Mouse (Mus musculus): ENCODE data around the gene Gna15.

DNA sequence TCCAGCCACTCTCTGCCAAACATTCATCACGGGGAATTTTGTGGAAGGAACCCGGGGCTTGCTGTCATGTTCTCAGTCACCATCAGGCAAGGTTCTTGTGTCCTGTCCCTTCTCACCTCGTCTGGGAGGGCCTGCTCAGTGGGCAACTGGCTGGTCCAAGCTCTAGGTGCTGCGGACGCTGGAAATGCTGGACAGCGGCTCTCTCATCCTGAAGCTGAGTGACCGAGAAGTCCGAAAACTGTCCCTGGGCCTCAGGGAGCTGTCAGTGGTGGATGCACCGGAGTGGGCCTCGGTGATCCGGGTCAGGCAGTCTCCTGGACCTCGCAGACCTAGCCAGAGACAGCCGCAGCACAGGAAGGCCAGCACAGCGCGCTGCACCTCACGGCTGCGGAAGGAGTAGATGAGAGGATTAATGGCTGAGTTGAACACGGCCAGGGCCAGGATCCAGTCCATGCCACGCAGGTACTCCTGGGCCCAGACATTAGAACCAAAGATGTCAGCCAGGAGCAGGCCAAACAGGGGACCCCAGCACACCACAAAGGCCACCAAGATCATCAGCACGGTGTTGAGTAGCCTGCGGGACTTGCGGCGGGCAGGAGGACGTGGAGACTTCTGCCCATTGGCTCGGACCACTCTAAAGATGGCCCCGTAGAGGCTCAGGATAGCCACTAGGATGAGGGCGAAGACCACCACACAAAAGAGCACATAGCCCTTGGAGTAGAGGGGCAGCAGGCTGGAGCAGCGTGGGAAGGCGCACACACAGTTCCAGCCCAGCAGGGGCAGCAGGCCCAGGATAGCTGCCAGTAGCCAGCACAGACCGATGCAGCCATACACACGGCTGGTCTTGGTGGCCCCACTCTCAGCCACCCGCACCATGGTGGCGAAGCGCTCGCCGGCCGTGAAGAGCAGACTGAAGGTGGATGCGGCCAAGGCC lies 25.4 kb downstream of the Gna15 start:
- TF ChIP-seq POLR2A (IDR thresholded peaks at IDR 0.05; ENCODE audit: borderline replicate concordance, control insufficient read depth, low read depth, low read length) = peak; percentile 50; the same call in 1 of the 2 replicates
- 0 out of 2 replicates have a peak, but pooled peaks have one; percentile 23 for TF ChIP-seq CTCF (IDR thresholded peaks at IDR 0.05; ENCODE audit: control insufficient read depth, insufficient read depth, low read length)

Measured in bone marrow, adult 2 months (tissue).